Comparison of ENCODE assay signal across 39 mouse cellular contexts in the genomic region with DNA sequence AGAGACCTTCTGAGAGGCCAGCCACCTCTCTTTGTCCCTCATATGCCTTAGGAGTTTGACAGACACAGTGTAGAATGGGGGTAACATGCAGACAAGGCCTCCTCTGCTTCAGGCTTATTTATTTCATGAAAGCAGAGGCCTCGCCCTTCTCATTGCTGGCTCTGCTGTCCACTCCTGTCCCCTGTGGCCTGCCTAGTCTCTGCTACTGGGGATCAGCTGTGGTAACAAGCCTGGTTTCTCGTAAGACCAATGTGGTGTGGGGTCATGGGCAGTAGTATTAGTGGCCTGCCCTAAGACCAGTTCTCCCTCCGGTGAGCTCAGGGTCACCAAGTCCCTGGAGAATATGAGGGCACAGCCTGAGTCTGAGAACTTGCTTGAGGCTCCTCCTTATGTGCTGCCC. TPM values are rescaled to one million over a fixed set of nuclear protein-coding genes. Genes with fewer than 3 reads are reported as not detected.
DNase-seq lines count a peak whose midpoint lies in the region; ATAC-seq and TF ChIP-seq lines count a peak whose summit lies in the region.
"Had no signal": no experiment of that assay in that cellular context is flagged by ENCODE, and none has a peak within 500 bp of the region (broad histone marks: within the 10 kb centered on the region; RNA-seq: fewer than 3 reads in every experiment).

No protein-coding gene starts in this region.

- H3K4me2 ChIP-seq in kidney, embryonic 16.5 days (replicated peaks; ENCODE audit: low read depth, low read length) = no peak overlapping the region
- no peak overlapping the region for H3K4me2 ChIP-seq in lung, postnatal 0 days (replicated peaks; ENCODE audit: low read depth, low read length)
- H3K4me2 ChIP-seq: embryonic facial prominence, embryonic 13.5 days; heart, embryonic 13.5 days; hindbrain, embryonic 12.5 days; limb, embryonic 15.5 days; midbrain, embryonic 15.5 days; neural tube, embryonic 15.5 days; stomach, embryonic 15.5 days had no signal

- no peak overlapping the region for H3K4me3 ChIP-seq in heart, embryonic 10.5 days
- H3K4me3 ChIP-seq in kidney, embryonic 16.5 days (ENCODE audit: low read length) = no peak overlapping the region
- H3K4me3 ChIP-seq in lung, postnatal 0 days (ENCODE audit: low read depth, low read length) = no peak overlapping the region
- H3K4me3 ChIP-seq: embryonic facial prominence, embryonic 13.5 days; heart, embryonic 13.5 days; hindbrain, embryonic 12.5 days; limb, embryonic 15.5 days; midbrain, embryonic 10.5 days; midbrain, embryonic 15.5 days; neural tube, embryonic 15.5 days; stomach, embryonic 15.5 days had no signal

- TF ChIP-seq EP300 in lung, postnatal 0 days (IDR thresholded peaks at IDR 0.05) = no peak

- no peaks in the 10 kb centered on the region for H3K9me3 ChIP-seq in heart, embryonic 10.5 days
- no peaks in the 10 kb centered on the region for H3K9me3 ChIP-seq in kidney, embryonic 16.5 days (ENCODE audit: low read length)
- H3K9me3 ChIP-seq in lung, postnatal 0 days (ENCODE audit: low read length) = no peaks in the 10 kb centered on the region
- H3K9me3 ChIP-seq: embryonic facial prominence, embryonic 13.5 days; heart, embryonic 13.5 days; hindbrain, embryonic 12.5 days; limb, embryonic 15.5 days; midbrain, embryonic 10.5 days; midbrain, embryonic 15.5 days; neural tube, embryonic 15.5 days; stomach, embryonic 15.5 days had no signal

- intact Hi-C loops in heart, postnatal 25 days (cut with DNase I) = loop anchor here (5.0 kb wide), 2 partner anchors 59 to 104 kb away; no protein-coding TSS in a partner anchor

- peaks cover 93% of the 10 kb centered on the region for H3K27me3 ChIP-seq in heart, embryonic 10.5 days (ENCODE audit: insufficient read depth, poor library complexity, severe bottlenecking)
- H3K27me3 ChIP-seq in kidney, embryonic 16.5 days (ENCODE audit: insufficient read depth, low read length) = peaks cover 1% of the 10 kb centered on the region; the same call in 1 of the 2 replicates
- H3K27me3 ChIP-seq in lung, postnatal 0 days (replicated peaks; ENCODE audit: insufficient read depth, low read length) = no peaks in the 10 kb centered on the region
- H3K27me3 ChIP-seq: CH12.LX had no signal

- no peak for ATAC-seq in kidney, embryonic 16.5 days (ENCODE audit: low FRiP score, low TSS enrichment)
- peak; percentile 11; the same call in 1 of the 2 replicates for ATAC-seq in lung, postnatal 0 days
- ATAC-seq: activated CD4-positive, CD25-positive, alpha-beta regulatory T cell, adult 4 months; forebrain, postnatal 0 days; intestine, postnatal 0 days; midbrain, embryonic 15.5 days had no signal

- peak; percentile 31 for DNase-seq in adrenal gland, postnatal 14 days
- DNase-seq in adrenal gland, adult 18-20 months (ENCODE audit: low spot score in 2 of 2) = no peak
- no peak for DNase-seq in heart, embryonic 10.5 days (ENCODE audit: low spot score)
- DNase-seq in heart, postnatal 25 days (ENCODE audit: low spot score) = no peak
- no peak for DNase-seq in kidney, adult 8-10 months
- DNase-seq in lung, postnatal 0 days (ENCODE audit: low spot score) = no peak
- DNase-seq in lung, postnatal 10 days = no peak
- DNase-seq: adrenal gland, postnatal 10 days; cerebellum, adult 11-12 months; cerebellum, adult 9-11 months; embryo, embryonic 11 days; forebrain, postnatal 0 days; gastrocnemius, postnatal 10 days; layer of hippocampus, postnatal 36 days; left cerebral cortex, postnatal 4 days; retina, postnatal 1 day; right cerebral cortex, postnatal 14 days had no signal

- peaks cover 96% of the 10 kb centered on the region for H3K4me1 ChIP-seq in heart, embryonic 10.5 days
- peaks cover 30% of the 10 kb centered on the region for H3K4me1 ChIP-seq in kidney, embryonic 16.5 days (ENCODE audit: insufficient read depth, low read length)
- H3K4me1 ChIP-seq in lung, postnatal 0 days (ENCODE audit: insufficient read depth, low read depth, low read length) = no peaks in the 10 kb centered on the region
- H3K4me1 ChIP-seq: hindbrain, embryonic 12.5 days; neural tube, embryonic 15.5 days had no signal

- peak overlapping the region; percentile 59; the same call in 1 of the 2 replicates for H3K27ac ChIP-seq in heart, embryonic 10.5 days
- H3K27ac ChIP-seq in kidney, embryonic 16.5 days (ENCODE audit: low read length) = peak overlapping the region; percentile 72
- H3K27ac ChIP-seq in lung, postnatal 0 days (ENCODE audit: low read length) = no peak overlapping the region
- H3K27ac ChIP-seq: embryonic facial prominence, embryonic 13.5 days; heart, embryonic 13.5 days; hindbrain, embryonic 12.5 days; limb, embryonic 15.5 days; liver, embryonic 14.5 days; midbrain, embryonic 10.5 days; midbrain, embryonic 15.5 days; neural tube, embryonic 15.5 days; stomach, embryonic 15.5 days had no signal

- 0 out of 2 replicates have a peak overlapping the region, but pooled peaks have one; percentile 25 for H3K9ac ChIP-seq in kidney, embryonic 16.5 days (replicated peaks; ENCODE audit: low read length)
- H3K9ac ChIP-seq in lung, postnatal 0 days (replicated peaks; ENCODE audit: low read depth) = no peak overlapping the region
- H3K9ac ChIP-seq: forebrain, postnatal 0 days; heart, embryonic 13.5 days; hindbrain, embryonic 12.5 days; limb, embryonic 15.5 days; liver, embryonic 14.5 days; midbrain, embryonic 15.5 days; neural tube, embryonic 15.5 days; stomach, embryonic 15.5 days had no signal

- TF ChIP-seq CTCF in lung, postnatal 0 days (IDR thresholded peaks at IDR 0.05) = peak; percentile 15; the same call in 1 of the 2 replicates

- no peaks in the 10 kb centered on the region for H3K36me3 ChIP-seq in heart, embryonic 10.5 days
- H3K36me3 ChIP-seq in kidney, embryonic 16.5 days (ENCODE audit: insufficient read depth, low read length) = no peaks in the 10 kb centered on the region
- no peaks in the 10 kb centered on the region for H3K36me3 ChIP-seq in lung, postnatal 0 days (ENCODE audit: insufficient read depth, low read length)
- H3K36me3 ChIP-seq: embryonic facial prominence, embryonic 13.5 days; heart, embryonic 13.5 days; hindbrain, embryonic 12.5 days; limb, embryonic 15.5 days; midbrain, embryonic 10.5 days; midbrain, embryonic 15.5 days; neural tube, embryonic 15.5 days; stomach, embryonic 15.5 days had no signal

- 82% methylated on average over 3 of the region's 3 CpGs for WGBS in heart, embryonic 10.5 days
- 77% methylated on average over 3 of the region's 3 CpGs for WGBS in kidney, embryonic 16.5 days
- 85% methylated on average over 3 of the region's 3 CpGs for WGBS in lung, postnatal 0 days

RNA-seq across cellular contexts. Expression of a gene that starts 11.4 kb away (rescaled TPM):
- 26.3 and 28.3 TPM in 2 replicates for total RNA-seq in adrenal gland, postnatal 14 days (2021)
- 10 to 100 TPM; 14.5 to 17.7 TPM for total RNA-seq in adrenal gland, adult 18-20 months (2021)
- 2.5 and 7.6 TPM in 2 replicates for polyA plus RNA-seq in heart, embryonic 10.5 days (2016; fragmentation: Nextera tagmentation; extraction: Ambion mirVana)
- total RNA-seq in heart, postnatal 25 days (2021) = 1 to 10 TPM; 6.2 to 7.1 TPM
- polyA plus RNA-seq in kidney, embryonic 16.5 days (2015; fragmentation: Nextera tagmentation; extraction: Ambion mirVana) = 10.3 TPM in 2 replicates
- 43.6 and 49.6 TPM in 2 replicates for polyA plus RNA-seq in lung, postnatal 0 days (2015; fragmentation: Nextera tagmentation; extraction: Ambion mirVana)
- total RNA-seq: CH12.LX; megakaryocyte progenitor cell, adult 5-6 weeks had no signal

RNA-seq across cellular contexts. Expression of a gene that starts 29.2 kb away (rescaled TPM):
- total RNA-seq in adrenal gland, postnatal 14 days (2021) = not detected in 2 replicates
- total RNA-seq in adrenal gland, adult 18-20 months (2021) = not detected
- not detected in 2 replicates for polyA plus RNA-seq in heart, embryonic 10.5 days (2016; fragmentation: Nextera tagmentation; extraction: Ambion mirVana)
- not detected for total RNA-seq in heart, postnatal 25 days (2021)
- not detected in 2 replicates for polyA plus RNA-seq in kidney, embryonic 16.5 days (2015; fragmentation: Nextera tagmentation; extraction: Ambion mirVana)
- not detected in 2 replicates for polyA plus RNA-seq in lung, postnatal 0 days (2015; fragmentation: Nextera tagmentation; extraction: Ambion mirVana)
- total RNA-seq: adrenal gland, postnatal 10 days; CH12.LX; ES-E14; forebrain, postnatal 0 days; gastrocnemius, postnatal 10 days; granulocyte monocyte progenitor cell, adult 5-6 weeks; heart, postnatal 10 days; layer of hippocampus, postnatal 36 days; left cerebral cortex, postnatal 4 days; megakaryocyte progenitor cell, adult 5-6 weeks had no signal
- polyA plus RNA-seq: C2C12; embryonic facial prominence, embryonic 13.5 days; forebrain, embryonic 11.5 days; forebrain, postnatal 0 days; heart, embryonic 13.5 days; hindbrain, embryonic 12.5 days; intestine, postnatal 0 days; large intestine, adult 2 months; limb, embryonic 15.5 days; liver, embryonic 14.5 days; lung, embryonic 16.5 days; midbrain, embryonic 10.5 days; midbrain, embryonic 15.5 days; neural tube, embryonic 15.5 days; small intestine, adult 2 months; stomach, embryonic 15.5 days had no signal
